Mouse (Mus musculus) liver, adult 2 months (tissue): ENCODE data around the gene Stard3. TPM values are rescaled to one million over a fixed set of nuclear protein-coding genes. Genes with fewer than 3 reads are reported as not detected.

Experiments used
- DNase-seq: peaks from one replicate; pipeline ENCODE4 v3.0.0-alpha.2; 2011; ENCODE audit warnings: low read depth, low spot score; ENCODE audit errors: extremely low read depth
- H3K27ac ChIP-seq: fragments of 200-500 bp; replicated peaks from 2 replicates; pipeline ENCODE4 v1.5.1; 2012; ENCODE audit warnings: low read depth, mild to moderate bottlenecking, control low read depth, inconsistent platforms, low read length; ENCODE audit not compliant: insufficient read depth
- H3K27me3 ChIP-seq: fragments of 200-500 bp; 2 replicates; pipeline ENCODE4 v1.6.1; 2012; ENCODE audit warnings: mild to moderate bottlenecking, moderate library complexity, low read length, inconsistent platforms; ENCODE audit not compliant: control insufficient read depth, insufficient read depth
- H3K36me3 ChIP-seq: fragments of 200-500 bp; 2 replicates; pipeline ENCODE4 v1.6.1; 2012; ENCODE audit warnings: low read length, inconsistent platforms; ENCODE audit not compliant: control insufficient read depth, insufficient read depth
- H3K4me1 ChIP-seq: fragments of 200-500 bp; 2 replicates; pipeline ENCODE4 v1.6.1; 2011; ENCODE audit warnings: low read length; ENCODE audit not compliant: control insufficient read depth, insufficient read depth
- H3K4me3 ChIP-seq: fragments of 200-500 bp; 2 replicates; pipeline ENCODE4 v1.5.1; 2011; ENCODE audit warnings: low read depth, mild to moderate bottlenecking, control low read depth, low read length, moderate library complexity; ENCODE audit not compliant: insufficient read depth
- H3K79me2 ChIP-seq: fragments of 200-500 bp; 2 replicates; pipeline ENCODE4 v1.6.1; 2012; ENCODE audit warnings: inconsistent platforms, mild to moderate bottlenecking, low read length, moderate library complexity; ENCODE audit not compliant: control insufficient read depth, insufficient read depth
- H3K9ac ChIP-seq: fragments of 200-500 bp; 2 replicates; pipeline ENCODE4 v1.6.1; 2012; ENCODE audit warnings: low read depth, mild to moderate bottlenecking, control low read depth, inconsistent platforms, low read length
- CTCF ChIP-seq: fragments of 200-500 bp; IDR thresholded peaks from 2 replicates; pipeline ENCODE4 v1.5.1; 2011; ENCODE audit warnings: low read depth, low read length, control low read depth
- POLR2A ChIP-seq: fragments of 200-500 bp; IDR thresholded peaks from 2 replicates; pipeline ENCODE4 v1.6.1; 2011; ENCODE audit warnings: low read length, control low read depth; ENCODE audit not compliant: insufficient read depth; ENCODE audit errors: extremely low read depth
- WGBS: fragments of 180-500 bp; shearing (Covaris S2); methylation state at CpG from one replicate; pipeline ENCODE4 v1.1.7; 2018; 5-methylcytosine and 5-hydroxymethylcytosine counted together
- polyA plus RNA-seq: library from polyadenylated mRNA; depleted of rRNA; stranded (reverse); fragments of >200 nt; gene quantifications from 2 replicates; pipeline ENCODE4 v1.2.3, GENCODE M21; 2012
- total RNA-seq: library from RNA; depleted of rRNA; stranded (reverse); fragments of >200 nt; gene quantifications from 2 replicates; pipeline ENCODE4 v1.2.3, GENCODE M21; 2014

Stard3 gene
- total and polyA plus RNA-seq, 2 experiments, result 11.9 to 41.1 TPM

DNA sequence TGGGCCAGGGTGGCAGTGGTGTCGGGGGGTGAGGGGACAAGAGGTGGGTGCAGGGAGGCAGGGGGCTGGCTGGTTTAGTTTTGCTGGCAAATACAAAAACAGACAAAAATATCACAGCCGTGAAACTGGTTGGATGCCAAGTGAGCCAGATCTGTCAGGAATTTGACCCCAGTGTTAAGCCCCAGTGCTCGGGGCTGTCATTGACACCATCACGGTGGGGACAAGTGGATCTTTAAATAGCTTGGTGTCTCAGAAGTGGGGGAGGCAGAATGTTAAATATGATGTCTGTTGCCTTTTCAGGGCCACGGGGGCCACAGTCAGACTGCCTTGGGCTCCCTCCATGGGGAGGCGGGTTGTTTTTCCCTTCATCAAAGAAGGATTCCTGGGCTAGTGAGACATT lies 36.1 kb downstream of the Stard3 start:
- Histone ChIP-seq H3K36me3 (no peaks in the 10 kb centered on the region), H3K27me3 (no peaks in the 10 kb centered on the region), H3K4me3 (no peak overlapping the region), H3K4me1 (no peaks in the 10 kb centered on the region), H3K9ac (no peak overlapping the region), H3K79me2 (no peaks in the 10 kb centered on the region), H3K27ac (no peak overlapping the region)
- TF ChIP-seq CTCF (no peak), POLR2A (no peak)
- no peak for DNase-seq
- WGBS, result 43% methylated on average over 6 of the region's 6 CpGs

DNA sequence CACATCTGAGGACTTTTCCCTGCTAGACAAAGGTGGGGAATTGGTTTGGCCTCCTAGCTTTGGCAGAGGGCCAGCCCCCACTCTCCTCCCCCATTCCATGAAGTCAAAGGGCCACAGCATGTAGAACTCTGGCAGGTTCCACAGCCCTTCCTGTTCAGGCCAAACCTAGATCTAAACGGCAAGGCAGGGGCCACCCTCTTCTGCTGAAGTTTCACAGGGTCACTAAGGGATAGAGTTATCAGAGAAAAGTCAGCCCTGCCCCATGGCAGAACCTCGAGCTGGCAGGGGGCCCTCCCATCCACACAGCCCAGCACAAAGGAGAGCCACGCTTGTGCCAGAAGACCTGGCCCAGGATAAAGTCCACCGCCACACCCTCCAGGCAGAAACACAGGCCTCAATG lies 36.9 kb downstream of the Stard3 start:
- Histone ChIP-seq H3K4me3 (no peak overlapping the region), H3K27ac (no peak overlapping the region), H3K4me1 (no peaks in the 10 kb centered on the region), H3K27me3 (no peaks in the 10 kb centered on the region), H3K36me3 (no peaks in the 10 kb centered on the region), H3K9ac (no peak overlapping the region), H3K79me2 (no peaks in the 10 kb centered on the region)
- no peak for DNase-seq
- WGBS, result 29% methylated on average over 4 of the region's 4 CpGs
- TF ChIP-seq POLR2A, result no peak
- no peak for TF ChIP-seq CTCF

DNA sequence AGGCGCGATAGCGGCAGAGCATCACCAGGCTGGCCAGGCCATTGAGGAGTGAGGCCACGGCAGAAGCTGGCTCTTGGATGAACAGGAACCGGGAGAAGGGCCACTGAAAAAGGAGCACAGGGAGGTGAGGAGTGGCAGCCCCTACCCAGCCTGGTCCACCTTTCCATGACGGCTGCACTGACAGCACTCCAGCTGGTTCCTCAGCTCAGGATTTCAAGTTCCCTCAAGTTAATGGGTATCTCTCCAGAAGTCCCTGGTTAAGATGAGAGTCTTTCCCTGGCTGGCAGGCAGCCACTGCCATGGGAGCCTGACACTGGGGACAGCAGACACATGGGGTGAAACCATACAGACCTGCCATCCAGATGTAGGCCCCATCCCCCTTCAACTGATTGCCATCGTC lies 39.8 kb downstream of the Stard3 start:
- Histone ChIP-seq H3K27me3 (no peaks in the 10 kb centered on the region), H3K79me2 (no peaks in the 10 kb centered on the region), H3K27ac (no peak overlapping the region), H3K36me3 (no peaks in the 10 kb centered on the region), H3K4me1 (peaks cover 2% of the 10 kb centered on the region), H3K9ac (no peak overlapping the region), H3K4me3 (no peak overlapping the region)
- DNase-seq, result no peak
- 93% methylated on average over 7 of the region's 7 CpGs for WGBS
- TF ChIP-seq CTCF (no peak), POLR2A (no peak)

DNA sequence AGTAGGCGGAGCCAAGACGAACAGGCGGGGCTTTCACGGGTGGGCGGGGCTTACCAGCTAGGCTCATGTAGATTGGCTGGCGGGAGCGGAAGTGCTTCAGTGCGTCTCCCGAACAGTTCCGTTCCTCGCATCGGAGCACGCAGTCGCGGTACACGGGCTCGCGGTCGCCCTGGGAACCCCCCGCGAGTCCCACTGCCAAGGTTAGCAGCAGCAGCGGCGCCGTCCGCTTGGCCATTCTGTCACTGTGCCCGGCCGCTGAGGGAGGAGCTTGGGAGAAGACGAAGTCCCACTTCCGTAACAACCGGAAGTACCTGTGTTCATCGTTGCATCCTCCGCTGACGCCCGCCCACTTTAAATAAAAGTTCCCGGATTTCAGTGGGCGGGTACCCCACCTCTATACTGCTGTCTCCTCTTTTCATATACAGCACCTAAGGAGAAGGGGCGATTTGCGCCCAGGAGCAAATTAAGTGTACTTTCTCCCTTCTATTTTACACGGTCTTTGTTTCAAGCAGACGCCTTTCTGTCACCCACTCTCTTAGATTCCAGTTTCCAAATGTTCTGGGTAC lies 42.1 kb downstream of the Stard3 start, which contains the start of gene Pgap3:
TSS of gene Pgap3 (minus strand) at position 330 of the 566 bp plus-strand sequence.
- no peak for TF ChIP-seq CTCF
- 0 out of 2 replicates have a peak, but pooled peaks have one; percentile 15 for TF ChIP-seq POLR2A
- Histone ChIP-seq H3K36me3 (no peaks in the 10 kb centered on the region), H3K27ac (peak within 1 kb of the TSS; percentile 20; the same call in 1 of the 2 replicates), H3K79me2 (no peaks in the 10 kb centered on the region), H3K4me3 (peak within 1 kb of the TSS; percentile 76), H3K27me3 (no peaks in the 10 kb centered on the region), H3K9ac (peak within 1 kb of the TSS; percentile 82), H3K4me1 (peaks cover 2% of the 10 kb centered on the region)
- under 1% methylated on average over 40 of the region's 40 CpGs for WGBS
- DNase-seq, result peak; percentile 74

DNA sequence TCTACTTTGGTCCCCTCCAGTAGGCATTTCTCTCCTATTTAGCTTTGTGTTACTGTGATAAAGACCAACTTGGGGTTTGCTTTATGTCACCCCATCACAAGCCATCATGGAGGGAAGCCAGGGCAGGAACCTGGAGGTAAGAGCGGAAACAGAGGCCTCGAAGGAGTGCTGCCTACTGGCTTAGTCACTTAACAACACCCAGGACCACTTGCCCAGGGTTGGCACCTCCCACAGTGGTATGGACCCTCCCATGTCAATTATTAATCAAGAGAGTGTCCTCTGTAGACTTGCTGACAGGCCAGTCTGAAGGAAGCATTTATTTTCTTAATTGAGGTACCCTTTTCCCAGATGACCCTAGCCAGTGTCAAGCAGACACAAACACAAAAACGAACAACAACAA lies 42.6 kb downstream of the Stard3 start:
- peak; percentile 10 for DNase-seq
- Histone ChIP-seq H3K4me1 (peaks cover 2% of the 10 kb centered on the region), H3K27ac (no peak overlapping the region), H3K27me3 (no peaks in the 10 kb centered on the region), H3K9ac (no peak overlapping the region), H3K79me2 (no peaks in the 10 kb centered on the region), H3K36me3 (no peaks in the 10 kb centered on the region), H3K4me3 (no peak overlapping the region)
- TF ChIP-seq POLR2A (no peak), CTCF (no peak)
- WGBS, result 35% methylated on average over 3 of the region's 3 CpGs

DNA sequence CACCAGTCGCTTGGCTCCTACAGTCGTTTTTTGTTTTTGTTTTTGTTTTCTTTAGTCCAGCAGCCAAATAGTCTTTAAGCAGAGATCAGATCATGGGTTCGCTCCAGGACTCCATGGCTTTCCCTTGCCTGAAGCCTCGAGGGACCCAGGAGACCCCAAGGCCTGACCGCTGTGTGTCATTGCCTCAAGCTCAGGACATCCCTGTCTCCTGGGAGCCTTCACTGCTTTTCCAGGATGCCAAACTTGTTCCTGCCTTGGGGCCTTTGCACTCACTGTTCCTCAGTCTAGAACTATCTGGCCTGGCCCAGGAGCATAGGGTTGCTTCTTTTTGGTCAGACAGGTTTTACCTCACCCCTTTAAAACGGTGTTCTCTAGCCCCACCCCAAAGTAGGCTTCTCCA lies 48.5 kb downstream of the Stard3 start:
- DNase-seq, result no peak
- Histone ChIP-seq H3K27me3 (0 out of 2 replicates have a peak, but pooled peaks cover 5% of the 10 kb centered on the region), H3K79me2 (no peaks in the 10 kb centered on the region), H3K27ac (no peak overlapping the region), H3K4me1 (no peaks in the 10 kb centered on the region), H3K9ac (no peak overlapping the region), H3K4me3 (no peak overlapping the region), H3K36me3 (no peaks in the 10 kb centered on the region)
- TF ChIP-seq POLR2A, result no peak
- no peak for TF ChIP-seq CTCF
- 81% methylated on average over 6 of the region's 6 CpGs for WGBS
